Mouse (Mus musculus) testis, adult 2 months (tissue): ENCODE data around the gene Snrnp25.

Experiments
- CTCF ChIP-seq: fragments of 200-500 bp; IDR thresholded peaks from 2 replicates; pipeline ENCODE4 v1.5.1; 2012; ENCODE audit warnings: low read depth, mild to moderate bottlenecking, inconsistent platforms, low read length, moderate library complexity; ENCODE audit not compliant: control insufficient read depth, insufficient read depth, insufficient replicate concordance
- POLR2A ChIP-seq: fragments of 200-500 bp; IDR thresholded peaks from 2 replicates; pipeline ENCODE4 v1.6.1; 2012; ENCODE audit warnings: low read depth, mild to moderate bottlenecking, inconsistent platforms, low read length, moderate library complexity; ENCODE audit not compliant: control insufficient read depth

DNA sequence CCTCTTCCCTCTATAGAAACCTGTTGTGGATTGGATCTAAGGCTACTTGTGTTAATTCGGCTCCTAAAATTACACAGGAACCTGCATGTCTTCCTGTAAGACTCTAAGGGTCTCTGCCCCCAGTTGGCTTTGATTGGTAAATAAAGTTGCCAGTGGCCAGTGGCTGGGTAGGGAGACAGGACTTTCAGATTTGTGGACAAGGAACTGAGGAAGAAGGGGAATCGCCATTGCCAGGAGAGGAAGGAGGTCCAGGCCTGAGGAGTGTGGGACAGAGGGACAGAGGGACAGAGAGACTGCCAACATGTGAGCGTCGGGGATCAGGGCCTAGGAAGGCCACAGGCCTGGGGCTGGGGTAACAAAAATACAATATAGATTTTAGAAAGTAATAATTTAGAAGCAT is 24.0 kb upstream of the Snrnp25 start:
- TF ChIP-seq CTCF, result no peak
- no peak for TF ChIP-seq POLR2A
